Mouse (Mus musculus) brain, embryonic 14.5 days (tissue): Measurements from ENCODE around the gene Pde10a.

Experiments used
- CTCF ChIP-seq: fragments of 200-500 bp; IDR thresholded peaks from 2 replicates; pipeline ENCODE4 v1.5.1; 2012; ENCODE audit warnings: inconsistent platforms, mild to moderate bottlenecking, moderate library complexity, borderline replicate concordance; ENCODE audit not compliant: insufficient read depth, insufficient read length; ENCODE audit errors: extremely low read depth
- POLR2A ChIP-seq: fragments of 200-500 bp; IDR thresholded peaks from 2 replicates; pipeline ENCODE4 v1.6.1; 2012; ENCODE audit warnings: mild to moderate bottlenecking, inconsistent platforms, borderline replicate concordance; ENCODE audit not compliant: poor library complexity, insufficient read depth, insufficient read length, severe bottlenecking; ENCODE audit errors: extremely low read depth

DNA sequence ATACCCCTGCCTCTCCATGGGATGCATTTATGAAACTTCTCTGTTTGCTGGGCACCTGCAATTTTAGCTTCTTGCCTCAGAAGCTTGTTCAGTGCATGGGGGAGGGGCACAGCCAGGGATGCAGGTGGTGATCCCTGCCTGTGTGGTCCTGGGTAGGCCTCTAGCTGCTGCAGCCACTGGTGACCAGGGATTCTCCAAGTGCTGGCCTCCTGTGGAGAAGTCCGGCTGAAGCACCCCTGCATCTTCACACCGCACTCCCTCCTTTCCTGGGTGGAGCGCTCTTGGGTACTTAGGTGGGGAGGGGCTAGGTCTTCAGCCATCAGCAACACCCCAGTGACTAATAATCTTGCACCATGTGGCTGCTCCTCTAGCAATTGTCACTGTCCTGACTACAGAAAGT is 1.2 kb upstream of the Pde10a start:
- TF ChIP-seq POLR2A (no peak), CTCF (no peak)
